Mouse (Mus musculus): ENCODE measurements around the gene Otulin.

DNA sequence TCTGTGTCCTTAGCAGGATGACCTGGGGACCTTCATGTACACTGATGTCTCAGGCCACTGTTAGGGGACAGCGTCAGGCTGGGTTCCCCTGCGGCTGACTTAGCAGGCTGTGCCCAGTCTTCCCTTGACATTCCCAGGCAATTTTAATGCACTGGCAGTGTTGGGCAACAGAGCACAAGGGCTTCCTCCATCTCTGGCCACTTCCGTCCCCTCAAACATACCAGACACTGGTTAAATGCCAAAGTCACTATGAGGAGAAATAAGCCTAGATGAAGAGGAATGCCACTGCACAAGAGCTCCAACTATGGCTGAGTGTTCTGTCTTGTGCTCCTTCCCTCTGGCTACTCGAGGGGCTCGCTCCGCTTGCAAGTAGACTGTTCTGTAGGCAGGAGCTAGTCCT lies 42.7 kb upstream of the Otulin start:
- no peak for TF ChIP-seq CTCF (conservative IDR thresholded peaks at IDR 0.05; ENCODE audit: insufficient read depth, insufficient read length, low read depth, low read length)
- no peak for TF ChIP-seq POLR2A (IDR thresholded peaks at IDR 0.05; ENCODE audit: low read depth, low read length)

Measured in kidney, adult 2 months (tissue).